Mouse (Mus musculus) G1E (cell line): ENCODE results near the gene Chd9. TPM values are rescaled to one million over a fixed set of nuclear protein-coding genes. Genes with fewer than 3 reads are reported as not detected.

Experiments used
- ATAC-seq: 2 replicates; pipeline ENCODE4 v1.8.0; 2016; ENCODE audit warnings: mild to moderate bottlenecking; ENCODE audit not compliant: insufficient number of reproducible peaks, poor library complexity, low FRiP score, severe bottlenecking; ENCODE audit errors: extremely low read depth
- DNase-seq: peaks from one replicate; pipeline ENCODE4 v3.0.0; 2012; ENCODE audit warnings: low spot score
- H3K27me3 ChIP-seq: 2 replicates; pipeline ENCODE4 v1.6.1; 2012; ENCODE audit warnings: mild to moderate bottlenecking, low read length, inconsistent platforms; ENCODE audit not compliant: insufficient read depth
- H3K36me3 ChIP-seq: replicated peaks from 2 replicates; pipeline ENCODE3; 2012; ENCODE audit warnings: mild to moderate bottlenecking, inconsistent platforms
- H3K4me1 ChIP-seq: 2 replicates; pipeline ENCODE4 v1.6.1; 2012; ENCODE audit warnings: low read depth, low read length, inconsistent platforms, mixed read lengths; ENCODE audit not compliant: insufficient read depth
- H3K4me3 ChIP-seq: 2 replicates; pipeline ENCODE4 v1.5.1; 2012; ENCODE audit warnings: low read depth, mild to moderate bottlenecking, inconsistent platforms, low read length, moderate library complexity, mixed read lengths
- H3K9me3 ChIP-seq: replicated peaks from 2 replicates; pipeline ENCODE4 v1.6.1; 2012; ENCODE audit warnings: inconsistent platforms
- CTCF ChIP-seq: IDR thresholded peaks from 2 replicates; pipeline ENCODE4 v1.5.1; 2012; ENCODE audit warnings: low read depth, low read length, inconsistent platforms, mixed read lengths
- GATA1 ChIP-seq: IDR thresholded peaks from 2 replicates; pipeline ENCODE4 v1.6.1; 2012; ENCODE audit warnings: borderline replicate concordance, low read length, inconsistent platforms, mixed read lengths
- GATA2 ChIP-seq: IDR thresholded peaks from 2 replicates; pipeline ENCODE4 v1.6.1; 2012; ENCODE audit warnings: low read depth, low read length, inconsistent platforms, borderline replicate concordance
- POLR2AphosphoS5 ChIP-seq: IDR thresholded peaks from 2 replicates; pipeline ENCODE4 v1.6.1; 2012; ENCODE audit warnings: low read depth, low read length, inconsistent platforms; ENCODE audit not compliant: insufficient replicate concordance
- TAL1 ChIP-seq: conservative IDR thresholded peaks from 2 replicates; pipeline ENCODE4 v1.6.1; 2012; ENCODE audit warnings: low read depth, low read length, inconsistent platforms, mixed read lengths
- polyA plus RNA-seq: library from polyadenylated mRNA; stranded (reverse); fragments of >175 nt; gene quantifications from 2 replicates; pipeline ENCODE4 v1.2.3, GENCODE M21; 2012
- total RNA-seq, 2 experiments: library from RNA; stranded (forward) in 1 of 2; stranded (reverse) in 1 of 2; fragments of 200-1000 nt in 1 of 2; fragments of >200 nt in 1 of 2; fragmentation: Nextera tagmentation in 1 of 2; gene quantifications; 2 replicates each; pipeline ENCODE4 v1.2.3; 2014 to 2017

Chd9 gene
- total and polyA plus RNA-seq, 3 experiments: 2.0 to 85.3 (median 26.9) TPM

- no peaks in the 10 kb centered on the region for H3K9me3 ChIP-seq
- H3K27me3 ChIP-seq: no peaks in the 10 kb centered on the region
- no peak for DNase-seq
- ATAC-seq: no peak
- peak overlapping the region; percentile 20; the same call in 1 of the 2 replicates for H3K4me3 ChIP-seq
- H3K36me3 ChIP-seq: peaks cover 18% of the 10 kb centered on the region
- no peak for TF ChIP-seq GATA1
- TF ChIP-seq CTCF: no peak
- no peak for TF ChIP-seq GATA2
- TF ChIP-seq TAL1: no peak
- no peak for TF ChIP-seq POLR2AphosphoS5
- peaks cover 43% of the 10 kb centered on the region for H3K4me1 ChIP-seq
Measured at GRCm38 (mm10) chr8:90956390-90956789, 128.2 kb downstream of the Chd9 start.

- TF ChIP-seq CTCF (no peak), GATA2 (no peak), GATA1 (no peak), POLR2AphosphoS5 (no peak), TAL1 (no peak)
- ATAC-seq (no peak), DNase-seq (no peak)
Measured at GRCm38 (mm10) chr8:90957711-90958110, 129.6 kb downstream of the Chd9 start.

GRCm38 (mm10) chr8:90959721-90960120, 131.6 kb downstream of the Chd9 start:
- ATAC-seq (no peak), DNase-seq (no peak)
- Histone ChIP-seq H3K4me1 (peaks cover 28% of the 10 kb centered on the region), H3K27me3 (no peaks in the 10 kb centered on the region), H3K36me3 (peaks cover 25% of the 10 kb centered on the region), H3K9me3 (no peaks in the 10 kb centered on the region), H3K4me3 (no peak overlapping the region)
- TF ChIP-seq TAL1: no peak
- no peak for TF ChIP-seq GATA1
- TF ChIP-seq POLR2AphosphoS5: no peak
- TF ChIP-seq CTCF: no peak
- TF ChIP-seq GATA2: no peak

More at GRCm38 (mm10) chr8:90957711-90958110, 129.6 kb downstream of the Chd9 start:
- no peak overlapping the region for H3K4me3 ChIP-seq
- H3K27me3 ChIP-seq: no peaks in the 10 kb centered on the region
- H3K9me3 ChIP-seq: no peaks in the 10 kb centered on the region
- peaks cover 40% of the 10 kb centered on the region for H3K4me1 ChIP-seq
- H3K36me3 ChIP-seq: peaks cover 19% of the 10 kb centered on the region

- DNase-seq: no peak
- TF ChIP-seq CTCF: no peak
- no peak for TF ChIP-seq TAL1
- TF ChIP-seq GATA2: no peak
- no peak for TF ChIP-seq GATA1
- no peak for TF ChIP-seq POLR2AphosphoS5
- peaks cover 17% of the 10 kb centered on the region for H3K4me1 ChIP-seq
- peak; percentile 78 for ATAC-seq
- no peak overlapping the region; the same call in 1 of the 2 replicates for H3K4me3 ChIP-seq
- H3K27me3 ChIP-seq: no peaks in the 10 kb centered on the region
- H3K36me3 ChIP-seq: peaks cover 31% of the 10 kb centered on the region
- H3K9me3 ChIP-seq: no peaks in the 10 kb centered on the region
Measured at GRCm38 (mm10) chr8:90961603-90962002, 133.5 kb downstream of the Chd9 start.

GRCm38 (mm10) chr8:90964044-90964443, 135.9 kb downstream of the Chd9 start:
- H3K9me3 ChIP-seq: no peaks in the 10 kb centered on the region; the same call in 1 of the 2 replicates
- no peak for TF ChIP-seq GATA1
- TF ChIP-seq TAL1: no peak
- TF ChIP-seq POLR2AphosphoS5: no peak
- no peak for TF ChIP-seq GATA2
- no peak for DNase-seq
- H3K4me3 ChIP-seq: no peak overlapping the region
- ATAC-seq: no peak
- H3K36me3 ChIP-seq: peaks cover 38% of the 10 kb centered on the region
- H3K27me3 ChIP-seq: no peaks in the 10 kb centered on the region
- peaks cover 19% of the 10 kb centered on the region for H3K4me1 ChIP-seq

- Histone ChIP-seq H3K4me3 (no peak overlapping the region), H3K27me3 (no peaks in the 10 kb centered on the region), H3K9me3 (no peaks in the 10 kb centered on the region; the same call in 1 of the 2 replicates), H3K36me3 (peaks cover 28% of the 10 kb centered on the region), H3K4me1 (peaks cover 15% of the 10 kb centered on the region)
- TF ChIP-seq TAL1: no peak
- no peak for TF ChIP-seq GATA2
- no peak for TF ChIP-seq GATA1
- TF ChIP-seq POLR2AphosphoS5: no peak
- no peak for TF ChIP-seq CTCF
- no peak for DNase-seq
- no peak for ATAC-seq
Measured at GRCm38 (mm10) chr8:90965467-90966170, 137.5 kb downstream of the Chd9 start.
